Mouse (Mus musculus): ENCODE data around the gene Txlng. TPM values are rescaled to one million over a fixed set of nuclear protein-coding genes. Genes with fewer than 3 reads are reported as not detected.

Txlng gene
- total RNA-seq (2023), result 8.6 and 8.7 TPM in 2 replicates

DNA sequence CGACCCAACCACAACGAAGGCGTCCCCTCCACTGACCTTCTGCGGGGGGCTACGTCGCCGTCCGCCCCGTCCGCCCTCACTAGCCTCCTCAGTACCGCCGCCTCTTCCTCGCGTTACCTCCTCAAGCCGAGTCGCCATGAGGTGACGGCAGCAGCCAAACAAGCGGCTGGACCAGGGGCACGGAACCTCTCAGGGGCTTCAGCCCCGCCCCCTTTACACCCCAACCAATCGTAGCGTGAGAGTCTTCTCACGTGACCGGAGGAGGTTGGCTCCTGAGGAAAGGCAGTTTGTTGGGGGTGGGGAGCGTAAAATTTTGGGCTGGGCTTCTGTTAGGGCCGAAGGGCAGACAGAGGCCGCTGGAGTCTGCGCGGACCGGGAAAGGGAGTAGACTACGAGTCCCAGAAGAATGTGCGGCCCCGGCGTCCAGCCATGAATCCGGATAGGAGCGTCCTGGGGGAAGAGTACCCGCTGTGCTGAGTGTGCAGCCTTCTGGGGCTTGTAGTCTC, at the start of gene Txlng:
TSS of gene Txlng (minus strand) at position 252 of the 506 bp plus-strand sequence.

DNA sequence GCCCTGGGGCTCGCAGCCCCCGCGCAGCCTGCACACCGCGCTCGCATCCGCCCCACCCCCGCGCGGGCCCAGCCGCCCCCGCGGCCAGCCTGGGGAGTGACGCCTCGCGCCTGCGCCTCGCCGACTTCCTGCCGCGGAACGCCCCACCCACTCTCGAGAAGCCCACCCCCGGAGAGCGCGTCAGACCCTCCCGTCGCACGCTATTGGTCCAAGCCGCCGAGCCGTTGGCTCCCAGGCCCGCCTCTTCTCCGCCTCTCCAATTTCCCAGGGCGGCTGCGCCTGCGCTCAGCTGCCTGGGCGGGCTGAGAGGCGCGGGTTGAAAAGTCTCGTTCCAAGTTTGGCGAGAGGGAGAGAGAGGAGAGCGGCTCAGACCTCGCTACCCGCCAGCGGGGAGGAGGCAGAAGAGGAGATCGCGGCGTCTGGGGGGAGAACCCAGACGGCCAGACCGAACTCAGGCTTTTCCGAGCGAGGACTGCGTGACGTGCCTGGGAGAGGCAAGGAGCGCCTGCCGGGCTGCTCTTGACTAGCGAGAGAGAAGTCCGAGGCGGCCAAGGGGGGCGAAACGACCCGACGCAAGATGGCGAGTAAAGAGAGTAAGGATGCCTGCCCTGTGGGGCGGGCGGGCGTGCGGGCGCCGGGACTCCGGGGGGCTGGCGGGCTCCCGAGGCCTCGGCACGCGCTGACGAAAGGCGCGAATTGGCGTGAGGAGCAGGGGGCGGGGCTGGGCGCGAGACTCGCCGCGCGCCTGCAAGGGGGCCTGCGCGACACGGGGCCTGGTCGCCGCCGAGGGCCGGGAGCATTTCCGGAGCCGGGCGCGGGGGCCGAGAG, 68.9 kb downstream of the Txlng start, which contains the start of gene Rbbp7:
TSS of gene Rbbp7 (plus strand) at position 288 of the 828 bp plus-strand sequence.

Other genes with a start within 250 kb of the Txlng start
- gene Reps2, start 185.8 kb downstream of the Txlng start, total RNA-seq (2023), result 0.54 and 1.2 TPM in 2 replicates
- gene Rbbp7, start 69.1 kb downstream of the Txlng start, total RNA-seq (2023), result 46.3 and 57.4 TPM in 2 replicates
- gene Syap1, start 59.0 kb upstream of the Txlng start, total RNA-seq (2023), result 43.0 and 53.7 TPM in 2 replicates
- gene Ctps2, start 71.8 kb upstream of the Txlng start, total RNA-seq (2023), result 91.9 and 124 TPM in 2 replicates
- gene S100g, start 135.1 kb upstream of the Txlng start, total RNA-seq (2023), result not detected in 2 replicates

Measured in neutrophil, adult 65 days (primary cell).